Mouse (Mus musculus) spleen, adult 2 months (tissue): ENCODE measurements around the gene Arhgef17. TPM values are rescaled to one million over a fixed set of nuclear protein-coding genes. Genes with fewer than 3 reads are reported as not detected.

Experiments
- DNase-seq, 2 experiments: peaks; one replicate each; pipeline versions ENCODE4 v3.0.0 to v3.0.0-alpha.2; 2012 to 2021; ENCODE audit warnings: low spot score in 2 of 2, low read depth in 1 of 2
- H3K27ac ChIP-seq: fragments of 200-500 bp; 2 replicates; pipeline ENCODE4 v1.5.1; 2012; ENCODE audit warnings: low read length, inconsistent platforms; ENCODE audit not compliant: insufficient read depth
- H3K27me3 ChIP-seq: fragments of 200-500 bp; 2 replicates; pipeline ENCODE4 v1.6.1; 2012; ENCODE audit warnings: mild to moderate bottlenecking, moderate library complexity, low read length, inconsistent platforms; ENCODE audit not compliant: control insufficient read depth, insufficient read depth
- H3K36me3 ChIP-seq: fragments of 200-500 bp; 2 replicates; pipeline ENCODE4 v1.6.1; 2012; ENCODE audit warnings: mild to moderate bottlenecking, low read length, inconsistent platforms; ENCODE audit not compliant: control insufficient read depth, insufficient read depth
- H3K4me1 ChIP-seq: fragments of 200-500 bp; 2 replicates; pipeline ENCODE4 v1.6.1; 2011; ENCODE audit warnings: inconsistent platforms; ENCODE audit not compliant: control insufficient read depth, insufficient read depth, insufficient read length
- H3K4me3 ChIP-seq: fragments of 200-500 bp; 2 replicates; pipeline ENCODE4 v1.5.1; 2011; ENCODE audit warnings: mild to moderate bottlenecking, inconsistent platforms; ENCODE audit not compliant: insufficient read depth, insufficient read length; ENCODE audit errors: extremely low read depth
- CTCF ChIP-seq: fragments of 200-500 bp; IDR thresholded peaks from 2 replicates; pipeline ENCODE4 v1.5.1; 2011; ENCODE audit warnings: mild to moderate bottlenecking, inconsistent platforms; ENCODE audit not compliant: insufficient read depth, insufficient read length, insufficient replicate concordance; ENCODE audit errors: extremely low read depth
- POLR2A ChIP-seq: fragments of 200-500 bp; IDR thresholded peaks from 2 replicates; pipeline ENCODE4 v1.6.1; 2011; ENCODE audit warnings: low read depth, low read length, inconsistent platforms
- WGBS: fragments of 180-500 bp; shearing (Covaris S2); methylation state at CpG from one replicate; pipeline ENCODE4 v1.1.7; 2018; 5-methylcytosine and 5-hydroxymethylcytosine counted together
- polyA plus RNA-seq: library from polyadenylated mRNA; depleted of rRNA; stranded (reverse); fragments of >200 nt; gene quantifications from 2 replicates; pipeline ENCODE4 v1.2.3, GENCODE M21; 2012

Arhgef17 gene
- polyA plus RNA-seq, 1 experiment: 12.3 TPM

- no peaks in the 10 kb centered on the region for H3K4me1 ChIP-seq
- DNase-seq: no peak
- 84% methylated on average over 5 of the region's 5 CpGs for WGBS
- no peak overlapping the region for H3K4me3 ChIP-seq
- no peaks in the 10 kb centered on the region for H3K27me3 ChIP-seq
- 0 out of 2 replicates have a peak overlapping the region, but pooled peaks have one; percentile 8 for H3K27ac ChIP-seq
- no peak for TF ChIP-seq CTCF
- no peak for TF ChIP-seq POLR2A
- no peaks in the 10 kb centered on the region for H3K36me3 ChIP-seq
Measured at GRCm38 (mm10) chr7:100924200-100924599, 7.7 kb downstream of the Arhgef17 start.

- H3K4me3 ChIP-seq: no peak overlapping the region
- no peak overlapping the region for H3K27ac ChIP-seq
- H3K27me3 ChIP-seq: no peaks in the 10 kb centered on the region
- 90% methylated on average over 4 of the region's 4 CpGs for WGBS
- DNase-seq: no peak
- no peaks in the 10 kb centered on the region for H3K4me1 ChIP-seq
- TF ChIP-seq CTCF (no peak), POLR2A (no peak)
- no peaks in the 10 kb centered on the region for H3K36me3 ChIP-seq
Measured at GRCm38 (mm10) chr7:100922907-100923306, 9.0 kb downstream of the Arhgef17 start.

GRCm38 (mm10) chr7:100921289-100921688 is 10.6 kb downstream of the Arhgef17 start:
- Histone ChIP-seq H3K4me1 (no peaks in the 10 kb centered on the region), H3K36me3 (no peaks in the 10 kb centered on the region), H3K27me3 (no peaks in the 10 kb centered on the region), H3K4me3 (no peak overlapping the region), H3K27ac (no peak overlapping the region)
- WGBS: 84% methylated on average over 5 of the region's 5 CpGs
- TF ChIP-seq POLR2A: no peak
- no peak for TF ChIP-seq CTCF
- DNase-seq: no peak

- WGBS: 82% methylated on average over 2 of the region's 2 CpGs
- Histone ChIP-seq H3K4me3 (no peak overlapping the region), H3K27me3 (no peaks in the 10 kb centered on the region), H3K27ac (no peak overlapping the region), H3K4me1 (no peaks in the 10 kb centered on the region), H3K36me3 (no peaks in the 10 kb centered on the region)
- DNase-seq: no peak
- TF ChIP-seq POLR2A (no peak), CTCF (no peak)
Measured at GRCm38 (mm10) chr7:100919809-100920107, 12.1 kb downstream of the Arhgef17 start.

- H3K27me3 ChIP-seq: no peaks in the 10 kb centered on the region
- TF ChIP-seq CTCF (no peak), POLR2A (no peak)
- no peak overlapping the region for H3K27ac ChIP-seq
- WGBS: 77% methylated on average over 7 of the region's 7 CpGs
- H3K36me3 ChIP-seq: no peaks in the 10 kb centered on the region
- H3K4me3 ChIP-seq: no peak overlapping the region
- DNase-seq: no peak
- H3K4me1 ChIP-seq: no peaks in the 10 kb centered on the region
Measured at GRCm38 (mm10) chr7:100919006-100919808, 12.7 kb downstream of the Arhgef17 start.

- Histone ChIP-seq H3K4me1 (no peaks in the 10 kb centered on the region), H3K36me3 (no peaks in the 10 kb centered on the region), H3K4me3 (no peak overlapping the region), H3K27ac (0 out of 2 replicates have a peak overlapping the region, but pooled peaks have one; percentile 0), H3K27me3 (no peaks in the 10 kb centered on the region)
- 80% methylated on average over 9 of the region's 9 CpGs for WGBS
- TF ChIP-seq POLR2A: no peak
- no peak for TF ChIP-seq CTCF
- no peak for DNase-seq
Measured at GRCm38 (mm10) chr7:100918176-100918575, 13.7 kb downstream of the Arhgef17 start.

- WGBS: 75% methylated on average over 6 of the region's 6 CpGs
- H3K4me1 ChIP-seq: no peaks in the 10 kb centered on the region
- no peak for TF ChIP-seq CTCF
- no peak for TF ChIP-seq POLR2A
- 0 out of 2 replicates have a peak overlapping the region, but pooled peaks have one; percentile 0 for H3K27ac ChIP-seq
- no peak for DNase-seq
- H3K4me3 ChIP-seq: no peak overlapping the region
- H3K27me3 ChIP-seq: no peaks in the 10 kb centered on the region
- no peaks in the 10 kb centered on the region for H3K36me3 ChIP-seq
Measured at GRCm38 (mm10) chr7:100917751-100918150, 14.2 kb downstream of the Arhgef17 start.
